Mouse (Mus musculus) midbrain, embryonic 10.5 days (tissue): ENCODE measurements around the gene Nup210l. TPM values are rescaled to one million over a fixed set of nuclear protein-coding genes. Genes with fewer than 3 reads are reported as not detected.
"Not testable (repeated sequence)": the region's sequence is repeated elsewhere in the genome, so short reads cannot be mapped to it uniquely, and the experiment has no call there.

Source experiments
- DNase-seq: peaks from one replicate; pipeline ENCODE4 v3.0.0-alpha.2; 2017; ENCODE audit warnings: low spot score
- H3K27ac ChIP-seq: fragments of 300-500 bp; sonication (generic); replicated peaks from 2 replicates; pipeline ENCODE4 v1.5.1; 2016; ENCODE audit warnings: mild to moderate bottlenecking
- H3K27me3 ChIP-seq: fragments of 300-500 bp; sonication (generic); 2 replicates; pipeline ENCODE4 v1.6.1; 2016; ENCODE audit warnings: low read depth, mild to moderate bottlenecking; ENCODE audit not compliant: poor library complexity, severe bottlenecking
- H3K36me3 ChIP-seq: fragments of 300-500 bp; sonication (generic); 2 replicates; pipeline ENCODE4 v1.6.1; 2016; ENCODE audit warnings: mild to moderate bottlenecking, moderate library complexity
- H3K4me1 ChIP-seq: fragments of 300-500 bp; sonication (generic); 2 replicates; pipeline ENCODE4 v1.6.1; 2016
- H3K4me3 ChIP-seq: fragments of 300-500 bp; sonication (generic); 2 replicates; pipeline ENCODE4 v1.5.1; 2016; ENCODE audit warnings: mild to moderate bottlenecking, moderate library complexity
- H3K9me3 ChIP-seq: fragments of 300-500 bp; sonication (generic); replicated peaks from 2 replicates; pipeline ENCODE4 v1.6.1; 2016; ENCODE audit warnings: mild to moderate bottlenecking
- WGBS: fragments of 180-500 bp; shearing (Covaris S2); methylation state at CpG from one replicate; pipeline ENCODE4 v1.1.7; 2016; 5-methylcytosine and 5-hydroxymethylcytosine counted together
- polyA plus RNA-seq: library from polyadenylated mRNA; unstranded; fragments of >200 nt; fragmentation: Nextera tagmentation; extraction: Ambion mirVana; gene quantifications from 2 replicates; pipeline ENCODE4 v1.2.1, GENCODE M21; 2016

Gene Nup210l
- polyA plus RNA-seq, 1 experiment from 2014 or later, result 0.43 TPM

DNA sequence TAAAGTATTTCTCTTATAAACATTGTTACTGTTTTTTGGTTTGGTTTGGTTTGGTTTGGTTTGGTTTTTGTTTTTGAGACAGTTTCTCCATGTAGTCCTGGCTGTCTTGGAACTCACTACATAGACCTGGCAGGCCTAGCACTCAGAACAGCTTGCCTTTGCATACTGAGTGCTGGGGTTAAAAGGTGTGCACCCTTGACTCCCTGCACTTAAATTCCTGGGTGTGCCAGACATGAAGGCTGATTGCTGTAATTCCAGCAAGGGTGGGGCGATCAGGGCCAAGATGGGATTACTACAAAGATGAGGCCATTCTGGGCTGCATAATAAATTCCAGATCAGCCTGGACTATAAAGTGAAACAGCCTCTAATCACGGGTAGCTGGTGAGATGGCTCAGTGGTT, 1.7 kb upstream of the Nup210l start:
- whole genome bisulfite sequencing, result 86% methylated on average over 2 of the region's 2 CpGs
- Histone ChIP-seq H3K9me3 (no peaks in the 10 kb centered on the region), H3K36me3 (peaks cover 51% of the 10 kb centered on the region), H3K4me1 (no peaks in the 10 kb centered on the region), H3K27ac (no peak overlapping the region), H3K4me3 (no peak overlapping the region), H3K27me3 (no peaks in the 10 kb centered on the region)
- DNase-seq, result no peak

DNA sequence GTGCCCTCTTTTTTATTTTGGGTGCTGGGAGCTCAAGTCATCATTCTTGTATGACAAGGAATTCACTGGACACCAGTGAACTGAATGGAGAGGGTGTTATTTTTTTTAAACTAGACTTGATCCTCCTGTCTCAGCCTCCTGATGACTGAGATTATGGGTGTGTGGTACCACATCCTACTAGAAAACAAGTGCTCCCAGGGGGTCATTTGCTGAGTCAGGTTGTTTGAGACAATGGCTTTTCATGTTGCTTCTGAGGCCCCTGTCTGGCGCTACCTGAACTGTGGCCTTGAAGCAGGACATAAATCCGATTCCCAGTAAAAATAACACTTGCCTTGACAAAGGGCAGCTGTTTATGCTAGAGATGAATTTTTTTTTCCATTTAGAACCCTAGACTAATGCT, 756 bp upstream of the Nup210l start:
- 94% methylated on average over 2 of the region's 2 CpGs for WGBS
- Histone ChIP-seq H3K4me1 (no peaks in the 10 kb centered on the region), H3K27me3 (no peaks in the 10 kb centered on the region), H3K36me3 (peaks cover 42% of the 10 kb centered on the region), H3K9me3 (no peaks in the 10 kb centered on the region), H3K4me3 (no peak overlapping the region), H3K27ac (no peak overlapping the region)
- DNase-seq, result no peak

DNA sequence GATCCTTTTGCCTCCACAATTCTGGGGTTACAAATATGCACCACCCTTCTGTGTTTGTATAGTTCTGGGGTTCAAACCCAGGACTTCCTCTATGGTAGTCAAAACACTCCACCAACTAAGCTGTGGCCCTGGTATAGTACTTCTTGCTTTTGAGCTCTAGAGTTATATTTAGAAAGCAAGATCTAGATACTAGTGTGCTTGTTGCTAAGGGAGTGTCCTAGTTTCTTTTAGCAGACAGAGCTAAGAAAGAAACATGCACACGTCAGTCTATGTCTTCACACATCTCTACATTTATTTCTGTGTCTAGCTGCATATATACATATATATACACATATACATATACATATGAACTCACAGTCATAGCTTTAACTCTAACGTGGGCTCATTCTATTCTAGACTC, 7.8 kb downstream of the Nup210l start:
- no peak overlapping the region for H3K4me3 ChIP-seq
- H3K27me3 ChIP-seq, result no peaks in the 10 kb centered on the region
- WGBS, result 89% methylated on average over 2 of the region's 2 CpGs
- no peak overlapping the region for H3K27ac ChIP-seq
- no peaks in the 10 kb centered on the region for H3K4me1 ChIP-seq
- no peaks in the 10 kb centered on the region for H3K9me3 ChIP-seq
- no peak for DNase-seq
- H3K36me3 ChIP-seq, result no peaks in the 10 kb centered on the region

DNA sequence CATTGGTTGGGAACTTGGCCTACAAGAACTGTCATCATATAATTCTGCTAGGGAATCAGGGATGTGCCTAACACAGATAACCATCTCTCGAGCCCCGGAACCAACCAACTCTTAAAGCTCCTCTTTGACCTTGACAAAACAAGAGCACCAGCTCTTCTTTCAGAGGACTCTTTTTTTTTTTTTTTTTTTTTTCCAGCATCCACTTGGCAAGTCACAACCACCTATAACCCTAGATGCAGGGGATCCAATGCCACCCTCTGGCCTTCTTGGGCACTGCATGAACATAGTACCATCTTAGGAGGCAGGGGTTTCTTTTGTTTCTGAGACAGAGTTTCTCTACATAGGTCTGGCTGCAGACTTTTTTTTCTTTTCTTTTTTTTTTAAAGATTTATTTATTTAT, 10.4 kb downstream of the Nup210l start:
- H3K4me1 ChIP-seq, result no peaks in the 10 kb centered on the region
- no peak for DNase-seq
- WGBS, result 97% methylated on average over 2 of the region's 2 CpGs

DNA sequence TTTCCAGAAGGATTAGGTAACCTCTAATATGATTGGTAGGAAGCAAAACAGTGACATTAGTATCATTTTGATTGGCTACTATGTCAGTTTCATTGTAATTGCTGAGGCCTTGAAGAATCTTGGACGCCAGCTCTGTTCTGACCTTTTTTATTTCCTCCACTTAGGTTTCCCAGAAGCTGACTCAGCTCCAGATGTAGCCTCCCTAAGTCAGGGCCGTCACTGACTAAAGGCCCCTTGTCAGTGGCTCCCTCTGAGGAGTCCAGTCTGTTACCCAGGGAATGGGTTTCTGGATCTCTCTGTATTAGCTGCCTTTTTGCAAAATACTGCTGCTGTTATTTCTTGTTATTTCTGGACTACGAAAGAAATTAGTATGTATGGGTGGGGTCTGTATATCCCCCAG, 11.6 kb downstream of the Nup210l start:
- Histone ChIP-seq H3K27ac (no peak overlapping the region), H3K36me3 (no peaks in the 10 kb centered on the region), H3K9me3 (no peaks in the 10 kb centered on the region), H3K4me1 (no peaks in the 10 kb centered on the region), H3K27me3 (no peaks in the 10 kb centered on the region), H3K4me3 (no peak overlapping the region)
- DNase-seq, result no peak
- WGBS, result 80% methylated on average over 3 of the region's 3 CpGs

More for the DNA sequence above, 10.4 kb downstream of the Nup210l start:
- H3K36me3 ChIP-seq, result no peaks in the 10 kb centered on the region
- no peak overlapping the region for H3K27ac ChIP-seq
- H3K9me3 ChIP-seq, result no peaks in the 10 kb centered on the region
- H3K4me3 ChIP-seq, result no peak overlapping the region
- H3K27me3 ChIP-seq, result no peaks in the 10 kb centered on the region

DNA sequence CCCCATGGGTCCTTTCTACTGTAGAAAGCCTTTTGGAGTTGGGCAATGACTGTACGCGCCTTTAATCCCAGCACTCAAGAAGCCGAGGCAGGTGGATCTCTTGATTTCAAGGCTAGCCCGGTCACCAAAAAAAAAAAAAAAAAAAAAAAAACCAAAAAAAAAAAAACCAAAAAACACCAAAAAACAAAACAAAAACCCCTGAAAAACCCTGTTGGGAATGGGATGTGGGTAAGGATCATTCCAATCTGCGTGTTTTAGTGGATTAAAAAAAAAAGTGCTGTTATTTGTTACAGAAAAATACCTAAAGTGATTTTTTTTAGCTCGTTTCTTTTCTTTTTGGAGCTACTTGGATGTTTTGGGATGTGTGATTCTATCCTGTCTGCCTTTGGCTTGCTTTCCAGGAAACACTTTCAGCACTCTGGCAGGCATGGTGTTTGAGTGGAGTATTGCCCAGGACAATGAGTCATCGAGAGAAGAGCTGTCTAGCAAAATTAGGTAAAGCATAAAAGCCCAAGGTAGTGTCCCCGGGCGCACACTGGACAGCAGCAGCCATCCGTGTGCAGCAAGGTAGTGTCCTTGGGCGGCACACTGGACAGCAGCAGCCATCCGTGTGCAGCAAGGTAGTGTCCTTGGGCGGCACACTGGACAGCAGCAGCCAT, 14.3 kb downstream of the Nup210l start:
- Histone ChIP-seq H3K4me3 (no peak overlapping the region), H3K4me1 (no peaks in the 10 kb centered on the region), H3K27ac (no peak overlapping the region), H3K9me3 (no peaks in the 10 kb centered on the region), H3K27me3 (no peaks in the 10 kb centered on the region), H3K36me3 (no peaks in the 10 kb centered on the region)
- WGBS, result 94% methylated on average over 13 of the region's 13 CpGs
- no peak for DNase-seq

DNA sequence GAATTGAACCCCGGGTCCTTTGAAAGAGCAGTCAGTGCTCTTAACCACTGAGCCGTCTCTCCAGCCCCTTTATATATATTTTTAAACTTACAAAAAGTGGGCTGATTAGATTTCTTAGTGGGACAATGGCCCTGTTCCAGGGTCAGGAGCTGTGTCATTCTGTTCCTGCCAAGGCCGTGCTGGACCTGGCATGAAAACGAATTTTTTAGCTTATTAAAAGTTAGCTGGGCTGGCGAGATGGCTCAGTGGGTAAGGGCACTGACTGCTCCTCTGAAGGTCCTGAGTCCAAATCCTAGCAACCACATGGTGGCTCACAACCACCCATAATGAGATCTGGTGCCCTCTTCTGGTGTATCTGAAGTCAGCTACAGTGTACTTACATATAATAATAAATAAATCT, 18.1 kb downstream of the Nup210l start:
- not testable (repeated sequence) for H3K27ac ChIP-seq, DNase-seq, H3K27me3 ChIP-seq, H3K9me3 ChIP-seq, H3K36me3 ChIP-seq, H3K4me1 ChIP-seq, H3K4me3 ChIP-seq
- WGBS, result 81% methylated on average over 5 of the region's 5 CpGs

DNA sequence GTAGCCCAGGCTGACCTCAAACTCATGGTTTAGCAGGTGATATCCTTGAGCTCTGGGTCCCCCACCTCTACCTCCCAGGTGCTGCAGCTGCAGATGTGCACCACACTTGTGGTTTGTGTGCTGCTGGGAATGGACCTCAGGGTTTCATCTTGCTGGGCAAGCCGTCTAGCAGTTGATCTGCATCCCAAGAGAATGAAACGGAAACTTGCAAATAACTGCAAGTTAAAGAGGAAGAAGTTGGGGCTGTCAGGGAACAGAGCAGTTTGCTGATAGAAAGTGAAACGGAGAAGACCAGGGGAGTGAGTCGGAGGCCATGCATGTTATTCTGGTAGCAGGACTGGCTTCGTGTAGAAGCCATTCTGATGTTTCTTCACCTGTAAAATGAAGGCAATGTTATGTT, 21.8 kb downstream of the Nup210l start:
- no peaks in the 10 kb centered on the region for H3K9me3 ChIP-seq
- 87% methylated on average over 5 of the region's 5 CpGs for WGBS
- H3K4me3 ChIP-seq, result no peak overlapping the region
- no peaks in the 10 kb centered on the region for H3K36me3 ChIP-seq
- H3K4me1 ChIP-seq, result no peaks in the 10 kb centered on the region
- no peaks in the 10 kb centered on the region for H3K27me3 ChIP-seq
- DNase-seq, result no peak
- no peak overlapping the region for H3K27ac ChIP-seq

DNA sequence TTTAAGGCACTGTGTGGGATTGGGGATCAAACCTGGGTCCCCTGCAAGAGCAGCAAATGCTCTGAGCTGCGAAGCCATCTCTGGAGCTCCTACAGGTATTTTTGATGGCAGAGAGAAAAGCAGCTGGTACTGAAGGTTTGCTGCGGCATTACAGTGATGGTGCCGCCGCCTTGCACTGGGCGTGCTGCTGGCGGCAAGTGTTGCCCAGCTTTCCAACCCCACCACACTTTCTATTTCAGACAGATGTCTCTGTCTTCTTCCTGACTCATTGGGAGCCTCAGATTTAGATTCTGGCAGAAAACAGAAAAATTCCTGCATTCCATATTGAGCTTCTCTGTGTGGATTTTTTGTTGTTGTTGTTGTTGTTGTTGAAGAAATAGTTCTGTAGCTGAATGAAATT, 23.9 kb downstream of the Nup210l start:
- DNase-seq, result no peak
- WGBS, result 95% methylated on average over 6 of the region's 6 CpGs
- no peak overlapping the region for H3K4me3 ChIP-seq

DNA sequence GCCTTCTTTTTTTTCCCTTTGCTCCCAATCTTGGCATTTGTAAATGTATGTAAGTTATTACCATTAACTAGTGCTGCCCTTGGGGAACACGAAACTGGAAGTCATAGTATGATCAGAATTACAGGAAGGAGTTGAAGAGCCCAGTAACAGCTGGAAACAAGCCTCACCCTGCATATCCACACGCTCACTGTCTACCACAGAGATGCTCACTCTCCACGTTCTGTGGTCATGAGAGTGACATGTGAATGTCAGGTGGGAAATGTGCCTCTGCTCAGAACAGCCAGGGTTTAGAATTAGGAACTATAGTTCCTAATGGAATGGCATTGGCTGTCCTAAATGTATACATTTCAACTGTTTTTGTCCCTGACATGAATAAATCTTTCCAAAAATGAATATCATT, 28.8 kb downstream of the Nup210l start:
- H3K27me3 ChIP-seq, result no peaks in the 10 kb centered on the region
- no peak for DNase-seq
- H3K4me3 ChIP-seq, result no peak overlapping the region
- 87% methylated on average over 3 of the region's 3 CpGs for WGBS
- no peaks in the 10 kb centered on the region for H3K36me3 ChIP-seq
- no peaks in the 10 kb centered on the region for H3K9me3 ChIP-seq
- H3K4me1 ChIP-seq, result no peaks in the 10 kb centered on the region
- no peak overlapping the region for H3K27ac ChIP-seq

More for the DNA sequence above, 23.9 kb downstream of the Nup210l start:
- H3K9me3 ChIP-seq, result no peaks in the 10 kb centered on the region
- no peaks in the 10 kb centered on the region for H3K27me3 ChIP-seq
- H3K27ac ChIP-seq, result no peak overlapping the region
- H3K4me1 ChIP-seq, result no peaks in the 10 kb centered on the region
- H3K36me3 ChIP-seq, result no peaks in the 10 kb centered on the region

DNA sequence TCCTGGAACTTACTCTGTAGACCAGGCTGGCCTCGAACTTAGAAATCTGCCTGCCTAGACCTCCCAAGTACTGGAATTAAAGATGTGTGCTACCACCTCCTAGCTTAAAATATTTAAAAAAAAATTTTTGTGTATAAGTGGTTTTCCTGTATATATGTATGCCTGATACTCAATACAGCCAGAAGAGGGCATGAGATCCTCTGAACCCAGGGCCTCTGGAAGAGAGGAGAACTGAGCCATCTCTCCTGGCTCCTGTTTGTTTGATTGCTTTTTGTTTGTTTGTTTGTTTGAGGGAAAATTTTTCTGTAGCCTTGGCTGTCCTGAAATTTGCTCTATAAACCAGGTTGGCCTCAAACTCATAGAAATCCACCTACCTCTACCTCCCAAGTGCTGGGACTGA, 29.4 kb downstream of the Nup210l start:
- no peak for DNase-seq
- Histone ChIP-seq H3K9me3 (no peaks in the 10 kb centered on the region), H3K36me3 (no peaks in the 10 kb centered on the region), H3K27ac (no peak overlapping the region), H3K4me1 (no peaks in the 10 kb centered on the region), H3K27me3 (no peaks in the 10 kb centered on the region), H3K4me3 (no peak overlapping the region)
- 84% methylated on average over 1 of the region's 1 CpGs for WGBS

DNA sequence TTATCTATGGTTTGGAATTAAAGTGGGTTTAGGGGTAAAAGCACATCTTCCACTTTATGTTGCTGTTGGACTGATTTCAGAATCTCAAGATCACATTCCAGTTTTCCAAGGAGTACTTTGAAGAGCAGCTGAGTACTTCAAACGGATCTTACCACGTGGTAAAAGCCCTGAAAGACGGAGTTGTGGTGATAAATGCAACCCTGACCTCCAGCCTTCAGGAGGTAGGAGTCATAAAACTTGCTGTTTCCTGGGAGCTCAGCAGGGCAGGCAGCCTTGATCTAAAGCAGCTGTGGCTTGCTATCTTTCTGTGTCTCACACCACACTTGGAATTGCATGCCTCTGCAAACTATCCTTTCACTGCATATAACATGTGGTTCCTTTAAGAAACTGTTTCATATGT, 30.6 kb downstream of the Nup210l start:
- no peaks in the 10 kb centered on the region for H3K27me3 ChIP-seq
- no peak overlapping the region for H3K27ac ChIP-seq
- H3K4me1 ChIP-seq, result no peaks in the 10 kb centered on the region
- H3K36me3 ChIP-seq, result no peaks in the 10 kb centered on the region
- H3K4me3 ChIP-seq, result no peak overlapping the region
- no peaks in the 10 kb centered on the region for H3K9me3 ChIP-seq
- no peak for DNase-seq
- 70% methylated on average over 3 of the region's 3 CpGs for WGBS

DNA sequence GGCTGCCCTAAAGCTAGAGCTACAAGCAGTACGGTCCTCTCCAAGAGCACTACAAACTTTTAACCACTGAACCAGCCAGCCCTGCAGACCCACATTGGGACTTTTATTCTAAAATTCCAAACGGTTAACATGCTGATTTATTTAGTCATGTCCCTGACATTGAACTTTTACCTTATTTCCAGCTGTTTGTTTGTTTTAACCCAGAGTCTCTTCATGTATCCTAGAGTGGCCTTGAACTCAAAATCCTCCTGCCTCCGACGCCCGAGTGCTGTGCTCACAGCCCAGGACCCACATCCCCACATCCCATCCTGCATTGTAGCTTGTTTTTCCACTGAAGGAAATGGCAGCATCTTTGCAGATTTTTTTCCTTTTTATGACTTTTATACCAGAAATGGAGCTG, 31.1 kb downstream of the Nup210l start:
- H3K27me3 ChIP-seq, result no peaks in the 10 kb centered on the region
- H3K4me1 ChIP-seq, result no peaks in the 10 kb centered on the region
- no peak overlapping the region for H3K4me3 ChIP-seq
- H3K27ac ChIP-seq, result no peak overlapping the region
- no peaks in the 10 kb centered on the region for H3K36me3 ChIP-seq
- no peak for DNase-seq
- H3K9me3 ChIP-seq, result no peaks in the 10 kb centered on the region
- WGBS, result 90% methylated on average over 5 of the region's 5 CpGs

DNA sequence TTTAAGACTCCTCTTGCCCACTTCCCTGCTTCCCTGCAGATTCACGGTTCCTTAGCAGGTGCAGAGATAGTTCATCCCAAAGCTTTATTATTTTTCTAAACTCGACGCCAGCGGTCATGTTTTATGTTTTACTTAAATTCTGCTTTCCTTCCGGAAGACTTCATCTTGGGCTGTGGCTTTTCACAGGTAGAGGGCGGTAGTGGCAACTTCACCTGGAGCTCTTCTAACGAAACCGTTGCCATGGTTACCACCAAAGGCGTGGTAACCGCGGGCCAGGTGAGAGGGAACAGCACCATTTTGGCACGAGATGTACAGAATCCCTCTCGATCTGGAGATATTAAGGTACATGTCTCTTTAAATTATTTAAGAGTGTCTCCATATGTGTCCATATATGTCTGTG, 32.7 kb downstream of the Nup210l start:
- WGBS, result 36% methylated on average over 13 of the region's 13 CpGs
- Histone ChIP-seq H3K36me3 (no peaks in the 10 kb centered on the region), H3K27me3 (no peaks in the 10 kb centered on the region), H3K9me3 (no peaks in the 10 kb centered on the region), H3K4me3 (no peak overlapping the region), H3K27ac (no peak overlapping the region), H3K4me1 (no peaks in the 10 kb centered on the region)
- DNase-seq, result no peak
